Mouse (Mus musculus): ENCODE data around the gene Upk3bl. TPM values are rescaled to one million over a fixed set of nuclear protein-coding genes. Genes with fewer than 3 reads are reported as not detected.
"Not testable (repeated sequence)": the region's sequence is repeated elsewhere in the genome, so short reads cannot be mapped to it uniquely, and the experiment has no call there.

The Upk3bl gene
- total RNA-seq, 2 experiments from 2014 or later, result 0.75 TPM; not detected in 1

- DNase-seq (ENCODE audit: low spot score in 2 of 2), result no peak
Observed at GRCm38 (mm10) chr5:136045408-136045807, 8.9 kb upstream of the Upk3bl start.

DNA sequence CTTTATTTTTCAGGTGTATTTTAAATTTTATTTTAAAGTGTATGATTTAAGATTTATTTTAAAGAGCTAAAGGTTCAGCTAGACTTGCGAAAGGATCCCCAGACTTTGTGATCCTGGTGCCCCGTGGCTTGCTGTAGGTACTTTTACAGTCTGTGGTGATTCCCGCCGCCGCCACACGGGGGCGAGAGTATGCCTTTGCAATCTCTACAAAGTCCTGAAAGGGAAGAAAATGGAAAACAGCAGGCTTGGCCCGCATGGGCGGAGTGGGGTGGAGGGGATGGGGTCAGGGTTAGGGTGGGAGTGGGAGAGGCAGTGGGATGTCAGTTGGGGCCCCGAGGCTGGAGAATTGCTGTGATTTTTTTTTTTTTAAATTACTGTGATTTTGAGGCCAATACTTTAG, 8.3 kb upstream of the Upk3bl start:
- peak; percentile 78 to 89 for DNase-seq (ENCODE audit: low spot score in 2 of 2)

GRCm38 (mm10) chr5:136048541-136048940, 5.8 kb upstream of the Upk3bl start:
- not testable (repeated sequence) for DNase-seq (ENCODE audit: low spot score in 2 of 2)

GRCm38 (mm10) chr5:136049926-136050325, 4.4 kb upstream of the Upk3bl start:
- DNase-seq (ENCODE audit: low spot score in 2 of 2), result no peak

DNA sequence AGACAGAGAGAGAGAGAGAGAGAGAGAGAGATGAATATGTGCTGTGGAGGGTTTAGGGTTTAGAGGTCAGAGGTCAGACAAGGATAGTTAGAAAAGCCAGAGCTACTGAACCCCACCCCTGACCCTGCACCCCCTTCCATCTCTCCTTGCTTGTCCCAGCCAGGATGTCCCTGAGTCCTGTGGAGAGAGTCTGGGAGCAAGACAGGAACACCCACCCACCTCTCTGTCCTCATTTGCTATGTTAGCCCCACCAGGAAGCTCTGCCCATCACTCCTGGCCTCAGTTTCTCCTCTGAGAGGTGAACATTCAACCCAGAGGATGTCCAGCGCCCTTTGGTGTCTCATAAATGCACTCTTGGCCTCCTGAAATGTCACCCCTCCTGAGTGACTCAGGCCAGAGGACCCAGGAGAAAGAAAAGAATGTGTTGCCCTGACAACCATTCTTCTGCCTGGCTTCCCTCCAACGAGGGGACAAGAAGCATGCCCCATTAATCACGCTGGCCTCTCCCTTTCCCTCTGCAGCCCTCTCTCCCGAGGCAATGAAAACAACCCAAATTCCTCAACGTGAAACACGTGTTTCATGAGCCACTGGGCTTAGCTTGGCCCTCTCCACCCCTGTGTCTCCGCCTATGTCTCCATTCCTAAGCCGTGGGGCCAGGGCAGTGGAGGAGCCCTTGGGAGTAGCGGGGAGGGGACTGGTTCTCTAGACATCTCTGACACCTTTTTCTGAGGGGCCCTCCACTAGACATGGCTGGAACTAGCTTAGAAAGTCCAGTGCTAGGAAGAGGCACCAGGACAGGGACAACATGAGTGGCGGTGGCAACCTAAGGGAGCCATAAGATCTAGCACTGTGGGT, 2.8 kb upstream of the Upk3bl start:
- no peak for DNase-seq (ENCODE audit: low spot score in 2 of 2)

GRCm38 (mm10) chr5:136052861-136053655, 1.2 kb upstream of the Upk3bl start:
- DNase-seq (ENCODE audit: low spot score in 2 of 2), result no peak

DNA sequence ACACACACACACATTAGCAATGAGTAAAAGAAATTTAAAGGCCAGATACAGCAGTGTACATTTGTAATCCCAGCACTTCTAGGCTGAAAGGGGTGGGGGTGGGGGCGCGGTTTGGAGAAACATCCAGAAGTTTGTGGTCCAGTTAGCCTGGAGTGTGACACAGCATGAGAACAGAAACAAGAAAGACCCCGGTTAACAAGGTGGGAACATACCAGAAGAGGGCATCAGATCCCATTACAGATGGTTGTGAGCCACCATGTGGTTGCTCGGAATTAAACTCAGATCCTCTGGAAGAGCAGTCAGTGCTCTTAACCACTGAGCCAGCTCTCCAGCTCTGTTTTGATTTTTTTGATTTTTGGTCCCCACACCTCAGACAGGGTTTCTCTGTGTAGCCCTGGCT, 1.8 kb downstream of the Upk3bl start:
- DNase-seq (ENCODE audit: low spot score in 2 of 2), result no peak

GRCm38 (mm10) chr5:136057085-136057484, 2.8 kb downstream of the Upk3bl start:
- DNase-seq (ENCODE audit: low spot score in 2 of 2), result no peak

DNA sequence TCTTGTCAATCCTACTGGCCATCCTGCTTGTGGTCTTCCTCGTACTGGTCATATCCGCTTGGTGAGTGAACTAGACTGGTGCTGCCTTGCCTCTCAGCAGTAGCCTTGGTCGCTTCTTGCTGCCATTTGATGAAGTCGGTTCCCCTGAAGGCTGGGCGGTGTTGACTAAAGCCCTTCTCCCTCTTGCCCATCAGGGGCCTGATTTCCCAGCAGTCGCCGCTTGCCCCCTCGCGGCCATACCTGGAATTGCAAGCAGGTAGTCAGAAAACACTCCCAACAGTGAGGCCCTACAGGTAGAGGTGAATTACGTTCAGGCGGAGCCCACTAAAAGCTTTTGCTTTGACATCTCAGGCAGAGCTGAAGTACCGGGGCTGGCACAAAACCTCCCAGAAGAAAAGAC, 7.3 kb downstream of the Upk3bl start:
- peak; percentile 68 to 79 for DNase-seq (ENCODE audit: low spot score in 2 of 2)

- no peak for DNase-seq (ENCODE audit: low spot score in 2 of 2)
Observed at GRCm38 (mm10) chr5:136063920-136064319, 9.6 kb downstream of the Upk3bl start.

GRCm38 (mm10) chr5:136066404-136067148, 12.3 kb downstream of the Upk3bl start:
- DNase-seq (ENCODE audit: low spot score in 2 of 2), result not testable (repeated sequence)

DNA sequence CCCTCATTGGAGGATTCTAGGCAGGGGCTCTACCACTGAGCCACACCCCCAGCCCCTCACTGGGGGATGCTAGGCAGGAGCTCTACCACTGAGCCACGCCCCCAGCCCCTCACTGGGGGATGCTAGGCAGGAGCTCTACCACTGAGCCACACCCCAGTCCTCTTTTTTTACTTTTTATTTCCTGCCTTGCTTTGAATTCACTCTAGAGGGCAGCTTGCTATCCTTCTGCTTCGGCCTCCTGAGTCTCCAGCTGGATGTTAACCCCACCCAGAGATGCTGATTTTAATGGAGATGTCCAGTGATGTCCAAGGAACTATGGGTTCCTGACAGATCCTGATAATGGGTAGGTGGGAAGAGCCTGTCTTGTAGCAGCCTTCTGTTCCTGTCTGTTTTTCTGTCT, 15.1 kb downstream of the Upk3bl start:
- no peak for DNase-seq (ENCODE audit: low spot score in 2 of 2)

GRCm38 (mm10) chr5:136073051-136073450, 18.8 kb downstream of the Upk3bl start:
- no peak for DNase-seq (ENCODE audit: low spot score in 2 of 2)

DNA sequence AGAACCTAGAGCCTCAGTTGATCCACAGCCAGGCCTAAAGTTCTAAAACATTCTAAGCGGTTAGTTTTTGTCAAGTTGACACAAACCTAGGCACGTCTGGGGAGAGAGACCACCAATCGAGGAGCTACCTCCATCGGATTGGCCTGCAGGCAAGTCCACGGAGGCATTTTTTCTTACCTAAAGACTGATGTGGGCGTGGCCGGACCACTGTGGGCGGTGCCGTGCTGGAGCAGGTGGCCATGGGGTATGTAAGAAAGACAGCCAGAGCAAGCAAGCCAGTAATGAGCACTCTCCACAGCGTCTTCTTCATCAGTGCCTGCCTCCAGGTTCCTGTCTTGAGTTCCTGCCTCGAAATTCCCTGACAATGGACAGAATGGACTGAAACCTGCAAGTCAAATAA, 19.2 kb downstream of the Upk3bl start:
- no peak for DNase-seq (ENCODE audit: low spot score in 2 of 2)

GRCm38 (mm10) chr5:136075076-136075475, 20.8 kb downstream of the Upk3bl start:
- DNase-seq (ENCODE audit: low spot score in 2 of 2), result no peak

- no peak for DNase-seq (ENCODE audit: low spot score in 2 of 2)
Observed at GRCm38 (mm10) chr5:136076284-136076683, 22.0 kb downstream of the Upk3bl start.

- no peak for DNase-seq (ENCODE audit: low spot score in 2 of 2)
Observed at GRCm38 (mm10) chr5:136077001-136077550, 22.8 kb downstream of the Upk3bl start.

GRCm38 (mm10) chr5:136078136-136078535, 23.8 kb downstream of the Upk3bl start:
- DNase-seq (ENCODE audit: low spot score in 2 of 2), result no peak

DNA sequence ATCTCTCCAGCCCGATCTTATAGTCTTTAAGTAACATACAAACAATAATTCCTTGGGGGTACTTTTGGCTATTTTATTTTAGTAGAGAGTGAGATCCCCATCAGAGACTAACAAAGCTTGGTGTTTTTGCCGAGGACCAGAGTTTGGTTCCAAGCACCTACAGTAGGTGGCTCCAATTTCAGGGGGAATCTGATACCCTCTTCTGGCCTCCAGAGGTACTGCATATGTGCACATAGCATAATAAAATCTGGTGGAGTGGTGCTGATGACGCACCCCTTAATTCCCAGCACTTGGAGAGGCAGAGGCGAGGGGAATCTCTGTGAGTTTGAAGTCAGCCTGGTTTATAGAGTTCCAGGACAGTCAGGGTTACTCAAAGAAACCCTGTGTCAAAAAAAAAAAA, 28.1 kb downstream of the Upk3bl start:
- DNase-seq (ENCODE audit: low spot score in 2 of 2), result no peak

GRCm38 (mm10) chr5:136083669-136084107, 29.4 kb downstream of the Upk3bl start, which contains the start of gene Rasa4:
Rasa4 (plus strand) TSS chr5:136083916.
- peak; percentile 88 to 93 for DNase-seq (ENCODE audit: low spot score in 2 of 2)
